In genomic region chr7:105703816-105704215, GRCm38 (mm10) we compare ENCODE assay signal across 9 mouse cellular contexts.
"Had no signal": no experiment of that assay in that cellular context is flagged by ENCODE, and none has a peak within 500 bp of the region (broad histone marks: within the 10 kb centered on the region; RNA-seq: fewer than 3 reads in every experiment).

No protein-coding gene starts in this region.

- DNase-seq: kidney, postnatal 10 days; kidney, postnatal 36 days; liver, embryonic 13.5 days; lung, adult 2 months; lung, postnatal 14 days; lung, postnatal 4 days; midbrain, embryonic 14.5 days; thymus, adult 18-20 months; thymus, postnatal 36 days had no signal
